Mouse (Mus musculus) layer of hippocampus, adult 11-12 months (tissue): ENCODE results near the gene Vmn2r2.

Experiments
- DNase-seq: peaks from one replicate; pipeline ENCODE4 v3.0.0; 2022; ENCODE audit warnings: low spot score

Vmn2r2 gene

DNA sequence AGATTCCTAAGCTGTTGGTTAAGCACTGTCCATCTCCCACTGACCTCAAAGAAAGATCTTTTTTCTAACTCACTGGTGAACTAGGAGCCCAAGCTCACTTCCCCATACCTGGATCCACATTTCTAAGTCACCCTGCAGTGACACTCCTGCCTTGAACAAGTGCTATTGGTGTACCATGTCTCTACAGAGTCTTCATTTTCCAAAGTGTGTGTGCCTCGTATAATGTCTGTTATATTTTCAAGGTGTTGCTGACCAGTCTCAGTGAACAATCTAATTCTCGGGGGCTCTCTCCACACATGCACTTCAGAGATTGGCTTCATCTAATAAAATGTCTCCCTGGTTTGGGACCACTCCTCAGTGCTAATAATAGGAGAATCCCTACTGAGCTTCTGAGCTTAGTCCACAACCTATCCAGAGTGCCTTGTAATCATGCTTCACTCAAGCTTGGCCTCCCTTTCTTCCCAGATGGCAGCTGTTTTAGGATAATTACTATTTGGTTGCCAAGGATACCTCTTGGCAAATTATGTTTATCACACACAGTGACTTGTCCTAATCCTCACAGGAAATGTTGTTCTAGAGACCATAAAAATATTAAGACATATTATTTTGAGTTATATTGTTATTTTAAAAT is at the start of gene Vmn2r2:
Gene Vmn2r2 (minus strand): TSS at position 51 of the 631 bp plus-strand sequence.
- peak; percentile 4 for DNase-seq

DNA sequence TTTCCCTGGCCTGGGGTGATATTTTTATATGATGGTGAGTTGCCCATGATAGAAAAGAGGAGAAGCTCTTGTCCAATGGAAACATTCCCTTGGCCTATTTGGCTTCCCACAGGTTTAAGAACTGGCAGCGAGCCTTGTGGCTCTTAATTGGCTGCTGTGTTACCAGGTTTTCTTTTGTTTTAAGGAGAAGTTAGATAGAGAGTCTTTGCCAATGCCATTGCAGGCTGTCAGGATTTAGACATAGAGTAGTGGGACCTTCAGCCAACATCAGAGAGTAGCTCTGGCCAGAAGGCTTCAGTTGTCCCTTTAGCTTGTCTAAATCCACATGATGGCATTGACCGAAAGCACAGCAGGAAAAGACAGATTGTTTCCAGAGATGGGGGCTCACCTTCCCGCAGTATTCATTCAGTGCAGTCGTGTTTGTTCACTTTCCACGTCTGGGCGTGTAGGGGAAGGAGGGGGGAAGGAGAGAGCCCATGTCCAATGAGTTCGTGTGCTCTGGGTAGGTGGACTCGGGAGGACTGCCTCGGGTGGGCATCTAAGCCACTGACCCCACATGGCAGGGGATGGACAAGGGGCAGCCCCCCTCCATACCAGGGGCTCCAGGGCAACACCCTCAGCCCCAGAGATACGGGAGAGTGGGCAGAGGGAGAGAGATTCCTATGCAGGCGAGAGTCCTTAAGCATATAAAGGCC is 28.2 kb downstream of the Vmn2r2 start:
- DNase-seq, result no peak

DNA sequence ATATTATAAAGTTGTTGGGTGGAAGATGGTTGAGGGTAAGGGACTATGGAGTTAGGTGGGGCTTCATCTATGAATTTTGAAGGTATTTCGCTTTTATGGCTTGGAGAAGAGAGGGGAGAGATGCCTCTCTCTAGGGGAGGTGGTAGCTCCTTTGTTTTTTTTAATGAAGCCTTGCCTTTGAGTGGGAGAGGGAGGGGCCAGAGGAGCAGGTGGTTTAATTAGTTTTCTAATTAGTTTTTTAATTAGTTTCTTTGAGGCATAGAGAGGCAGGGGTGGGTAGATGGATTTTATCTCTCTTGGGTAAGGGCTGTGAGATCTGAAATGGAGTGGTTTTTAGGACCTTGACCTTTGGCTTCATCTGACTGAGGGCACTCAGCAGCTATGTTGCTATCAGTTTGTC is 29.0 kb downstream of the Vmn2r2 start:
- DNase-seq, result no peak

DNA sequence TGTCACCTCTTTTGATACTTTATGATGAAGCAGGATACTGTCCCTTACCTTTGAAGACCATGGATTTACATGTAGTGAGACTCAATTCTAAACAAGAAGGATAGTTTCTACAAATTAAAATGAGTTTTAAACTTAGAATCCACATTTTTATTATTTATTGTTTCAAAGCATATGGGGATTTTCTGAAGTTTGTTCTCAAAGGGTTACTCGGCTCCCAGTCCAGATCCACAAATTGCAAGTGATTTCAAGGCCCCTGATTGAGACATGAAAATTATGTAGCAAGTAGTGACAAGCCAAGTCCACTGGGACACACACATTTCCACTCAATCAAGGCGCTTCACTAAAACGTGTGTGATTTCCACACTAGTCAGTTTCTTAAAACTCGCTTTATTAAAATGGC is 60.5 kb downstream of the Vmn2r2 start, which contains the start of gene Vmn2r1:
Gene Vmn2r1 (plus strand): TSS at position 301 of the 400 bp plus-strand sequence.
- no peak for DNase-seq
